Mouse (Mus musculus): Measurements from ENCODE around the gene Bicdl2.
A peak's percentile ranks its signal among the peaks of the same experiment; 100 is the strongest.

The Bicdl2 gene

DNA sequence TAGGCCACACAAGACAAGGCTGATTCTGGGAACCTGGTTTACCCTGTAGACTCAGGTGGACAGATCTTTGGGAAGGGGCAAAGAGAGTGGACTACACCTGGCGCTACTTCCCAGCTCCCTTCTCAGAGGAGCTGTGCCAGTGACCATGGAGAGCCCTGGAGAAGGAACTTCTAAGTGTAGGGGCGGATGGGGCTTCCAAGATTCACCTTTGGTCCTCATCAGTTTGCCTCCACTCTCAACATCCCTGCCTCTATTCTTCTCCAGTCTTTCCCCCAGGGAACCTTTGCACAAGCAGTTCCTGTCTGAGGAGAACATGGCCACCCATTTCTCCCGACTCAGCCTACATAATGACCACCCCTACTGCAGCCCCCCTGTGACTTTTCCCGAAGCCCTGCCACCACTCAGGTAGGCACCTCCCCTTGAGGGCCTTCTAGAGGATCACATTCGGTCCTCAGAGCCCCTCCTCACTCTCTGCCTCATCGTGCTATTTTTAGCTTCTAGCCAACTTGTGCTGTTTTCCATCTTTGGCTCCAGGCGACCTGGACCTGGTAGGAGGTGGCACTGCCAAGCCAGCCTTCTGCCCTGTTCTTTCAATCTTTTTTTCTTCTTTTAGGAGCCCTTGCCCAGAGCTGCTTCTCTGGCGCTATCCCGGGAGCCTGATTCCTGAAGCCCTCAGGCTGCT lies 14.1 kb downstream of the Bicdl2 start:
- DNase-seq (ENCODE audit: low spot score): no peak

- DNase-seq (ENCODE audit: low spot score): no peak
These were observed 14.8 kb downstream of the Bicdl2 start for GRCm38 (mm10) chr17:23675127-23675526.

- no peak for DNase-seq (ENCODE audit: low spot score)
These were observed 15.4 kb downstream of the Bicdl2 start for GRCm38 (mm10) chr17:23675564-23676281.

DNA sequence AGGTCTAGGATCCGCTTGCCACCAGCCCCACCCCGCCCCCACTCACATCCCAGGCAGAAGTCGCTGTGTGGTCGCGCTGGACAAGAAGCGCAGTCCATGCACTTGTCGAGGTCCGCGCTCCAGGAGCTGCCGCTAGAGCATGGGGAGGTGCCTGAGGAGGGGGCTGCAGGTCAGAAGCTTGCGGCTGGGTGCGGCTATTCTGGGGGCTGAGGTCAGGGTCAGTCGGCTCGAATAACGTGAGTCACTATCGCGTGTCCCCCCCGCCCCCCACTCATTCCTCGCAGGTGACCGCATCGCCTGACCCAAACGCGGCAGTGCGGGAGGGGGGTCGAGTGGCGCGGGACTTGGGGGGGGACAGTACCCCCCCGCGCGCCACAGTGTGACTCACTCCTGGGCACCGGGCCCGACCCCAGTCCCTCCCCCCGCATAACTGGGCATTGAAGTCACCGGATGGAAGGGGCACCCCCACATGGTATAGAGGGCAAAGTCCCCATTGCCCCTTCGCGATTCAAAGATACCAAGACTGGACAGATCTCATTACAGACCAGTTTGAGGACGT lies 16.2 kb downstream of the Bicdl2 start:
- DNase-seq (ENCODE audit: low spot score): no peak

DNA sequence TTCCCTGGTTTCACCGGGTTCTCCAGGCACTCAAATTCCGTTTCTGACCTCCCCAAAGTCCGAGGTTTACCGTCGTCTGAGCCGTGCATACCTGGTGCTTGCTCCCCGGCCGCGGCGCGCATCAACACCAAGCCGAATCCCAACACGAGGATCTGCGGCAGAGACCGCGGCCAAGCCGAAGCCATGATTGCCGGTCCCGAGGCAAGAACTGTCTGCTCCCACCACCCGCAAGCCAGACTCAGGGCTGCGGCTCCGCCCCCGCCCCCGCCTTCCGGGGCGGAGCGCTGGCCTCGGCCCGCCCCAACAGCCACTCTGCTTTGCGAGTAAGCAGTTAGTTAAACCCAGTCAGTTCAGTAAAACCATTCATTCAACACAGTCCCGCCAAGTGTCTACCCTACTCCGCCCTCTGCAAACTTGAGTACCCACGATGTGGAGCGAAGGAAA lies 17.0 kb downstream of the Bicdl2 start, which contains the start of gene Tnfrsf12a:
Tnfrsf12a (minus strand) TSS at position 233 of the 444 bp plus-strand sequence.
- peak; percentile 81 for DNase-seq (ENCODE audit: low spot score)

GRCm38 (mm10) chr17:23679127-23679835 lies 19.0 kb downstream of the Bicdl2 start, which contains the start of gene Cldn6:
Gene Cldn6 (plus strand): TSS chr17:23679249.
- no peak for DNase-seq (ENCODE audit: low spot score)

GRCm38 (mm10) chr17:23680336-23680735 lies 20.0 kb downstream of the Bicdl2 start:
- DNase-seq (ENCODE audit: low spot score): no peak

- DNase-seq (ENCODE audit: low spot score): no peak
These were observed 20.8 kb downstream of the Bicdl2 start for GRCm38 (mm10) chr17:23681086-23681485.

DNA sequence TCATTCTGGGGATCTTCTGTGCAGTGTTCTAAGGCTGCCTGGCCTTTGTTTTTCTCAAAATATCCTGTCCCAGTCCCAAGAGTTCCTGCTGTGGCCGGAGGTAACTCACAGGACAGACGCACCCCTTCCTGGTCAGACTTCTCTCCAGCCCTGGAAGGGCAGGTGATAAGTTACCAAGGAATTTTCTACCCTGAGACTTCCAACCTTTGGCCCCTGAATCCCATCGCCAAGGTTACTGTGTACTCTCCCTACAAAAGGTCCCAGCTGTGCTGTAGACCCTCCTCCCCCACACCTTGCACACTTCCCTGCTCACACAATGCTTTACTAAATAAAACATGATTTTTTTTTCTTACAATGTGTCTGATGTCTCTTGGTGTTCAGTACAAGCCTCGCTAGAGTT lies 21.8 kb downstream of the Bicdl2 start:
- DNase-seq (ENCODE audit: low spot score): no peak

- no peak for DNase-seq (ENCODE audit: low spot score)
These were observed 22.2 kb downstream of the Bicdl2 start for GRCm38 (mm10) chr17:23682530-23682929.

- no peak for DNase-seq (ENCODE audit: low spot score)
These were observed 22.9 kb downstream of the Bicdl2 start for GRCm38 (mm10) chr17:23683226-23683625.

GRCm38 (mm10) chr17:23683856-23684672 lies 23.8 kb downstream of the Bicdl2 start, which contains the start of gene Cldn9:
Gene Cldn9 (minus strand): TSS chr17:23684026.
- DNase-seq (ENCODE audit: low spot score): no peak

DNA sequence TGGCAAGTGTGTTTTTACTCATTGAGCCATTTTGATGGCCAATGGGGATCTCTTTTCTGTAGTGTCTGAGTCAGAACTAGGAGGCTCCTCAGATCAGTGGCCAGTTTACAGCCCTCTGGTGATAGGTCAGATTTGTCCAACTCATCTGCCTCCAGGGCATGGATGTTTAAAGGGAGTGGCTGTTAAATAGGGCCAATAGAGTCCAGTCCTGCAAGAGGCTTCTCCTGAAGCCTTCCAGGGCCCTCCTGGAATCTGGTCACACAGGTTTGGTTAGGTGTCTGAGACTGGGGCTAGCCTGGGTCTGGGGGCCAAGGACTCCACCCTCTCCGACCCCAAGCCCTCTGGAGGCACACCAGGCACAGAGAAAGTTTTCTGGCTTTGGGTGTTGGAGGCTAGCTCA lies 34.2 kb downstream of the Bicdl2 start:
- no peak for DNase-seq (ENCODE audit: low spot score)

- DNase-seq (ENCODE audit: low spot score): no peak
These were observed 35.5 kb downstream of the Bicdl2 start for GRCm38 (mm10) chr17:23695801-23696200.

DNA sequence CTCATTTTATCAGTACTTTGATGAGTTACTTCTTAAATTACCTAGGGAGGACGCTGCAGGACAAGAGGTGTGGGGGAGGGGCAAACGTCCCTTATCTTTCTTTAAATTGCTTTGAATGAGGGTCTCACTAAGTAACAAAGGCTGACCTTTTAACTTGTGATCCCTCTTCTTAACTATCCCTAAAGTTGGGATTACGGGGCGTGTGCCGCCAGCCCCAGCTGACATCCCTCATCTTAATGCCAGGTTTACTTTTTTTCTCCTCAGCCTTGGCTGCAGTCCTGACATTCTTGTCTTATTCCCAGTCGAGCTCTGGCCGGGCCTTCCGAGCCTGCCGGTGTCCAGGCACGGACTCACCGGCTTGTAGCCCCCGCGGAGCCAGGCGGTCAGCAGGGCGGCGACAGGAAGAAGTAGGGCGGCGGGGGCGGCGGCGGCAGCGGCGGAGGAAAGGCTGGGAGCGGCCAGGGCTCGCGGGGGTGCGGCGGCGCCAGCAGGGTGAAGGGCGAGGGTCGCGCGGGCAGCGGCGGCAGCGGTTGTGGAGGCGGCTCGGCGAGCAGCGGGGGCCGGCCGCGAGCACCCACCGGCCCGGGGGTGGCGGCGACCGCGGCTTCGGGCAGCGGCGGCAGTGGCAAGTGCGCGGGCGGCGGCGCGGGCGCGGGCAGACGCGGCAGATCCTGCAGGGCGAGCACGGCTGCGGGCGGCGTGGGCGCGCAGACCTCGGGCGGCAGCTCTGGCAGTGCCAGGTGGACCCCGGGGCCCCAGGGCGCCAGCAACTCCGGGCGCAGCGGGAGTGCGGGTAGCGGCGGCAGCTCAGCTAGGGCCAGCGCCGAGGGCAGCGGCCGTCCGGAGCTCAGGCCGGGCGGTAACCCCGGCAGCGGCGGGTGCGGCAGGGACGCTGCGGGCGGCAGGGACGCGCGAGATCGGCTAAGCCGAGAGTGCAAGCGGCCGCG lies 39.1 kb downstream of the Bicdl2 start:
- DNase-seq (ENCODE audit: low spot score): no peak

DNA sequence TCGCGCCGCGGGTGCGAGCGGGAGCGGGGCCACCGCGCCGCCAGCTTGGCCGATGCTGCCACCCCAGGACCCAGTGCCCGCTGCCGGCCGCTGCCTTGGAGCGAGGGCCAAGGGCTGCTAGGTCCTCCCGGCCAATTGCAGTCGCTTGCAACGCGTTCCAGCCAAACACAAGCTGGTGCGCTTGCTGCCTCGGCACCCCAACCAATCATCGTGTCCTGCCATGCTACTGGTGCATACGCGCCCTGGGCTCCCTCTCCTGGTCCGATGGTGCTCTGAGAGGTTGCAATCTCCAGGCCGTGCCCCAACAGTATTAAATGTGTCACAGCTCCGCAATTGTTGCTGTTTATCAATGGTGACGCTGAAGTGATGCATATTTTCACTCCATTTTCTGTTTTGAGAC lies 39.8 kb downstream of the Bicdl2 start:
- peak; percentile 86 for DNase-seq (ENCODE audit: low spot score)

DNA sequence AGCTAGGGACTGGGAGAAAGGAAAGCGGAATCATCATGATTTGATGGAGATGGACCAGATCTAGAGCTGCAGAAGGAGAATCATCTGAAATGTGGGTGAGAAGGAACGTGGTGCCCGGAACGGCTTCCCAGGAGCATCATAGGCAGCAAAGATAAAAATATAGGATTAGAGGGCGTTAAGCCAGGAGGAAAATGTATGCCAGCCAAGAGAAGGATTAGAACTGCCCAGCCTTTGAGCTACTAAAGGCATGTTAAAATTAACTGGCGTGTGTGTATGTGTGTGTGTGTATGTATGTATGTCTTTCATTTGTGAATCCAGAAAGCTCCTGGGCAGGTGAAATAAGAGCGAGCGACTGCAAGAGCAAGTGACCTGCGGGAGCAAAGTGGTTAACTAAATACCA lies 43.0 kb downstream of the Bicdl2 start:
- DNase-seq (ENCODE audit: low spot score): no peak

GRCm38 (mm10) chr17:23704741-23705140 lies 44.4 kb downstream of the Bicdl2 start:
- no peak for DNase-seq (ENCODE audit: low spot score)

DNA sequence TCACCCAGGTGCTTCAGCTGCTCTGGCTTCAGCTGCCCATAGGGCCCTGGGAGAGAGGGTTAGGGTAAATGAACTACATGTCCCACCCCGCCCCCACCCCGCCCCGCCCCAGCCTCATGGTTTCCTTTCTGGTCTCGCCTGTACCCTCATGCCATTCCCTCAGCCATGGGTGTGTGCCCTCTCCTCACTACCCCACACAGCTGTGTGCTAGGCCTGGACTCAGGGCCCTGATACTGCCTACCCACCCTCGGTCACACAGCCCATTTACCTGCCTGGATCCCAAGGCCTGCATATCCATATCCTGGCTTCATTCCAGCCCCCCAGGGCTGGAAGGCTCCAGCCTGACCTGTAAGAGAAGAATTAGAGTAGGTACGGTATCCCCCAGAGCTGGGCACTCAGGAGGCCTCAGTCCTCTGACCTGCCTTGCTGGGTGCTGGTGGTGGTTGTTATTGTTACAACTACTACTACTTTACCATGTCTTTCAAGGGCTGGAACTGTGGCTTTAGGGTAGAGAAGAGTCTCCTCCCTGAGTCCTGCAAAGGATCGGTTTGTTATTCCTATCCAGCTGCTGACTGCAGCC lies 45.3 kb downstream of the Bicdl2 start:
- DNase-seq (ENCODE audit: low spot score): no peak

- peak; percentile 62 for DNase-seq (ENCODE audit: low spot score)
These were observed 45.9 kb downstream of the Bicdl2 start for GRCm38 (mm10) chr17:23706212-23706611.

Measured in testis, postnatal 14 days (tissue).